Comparison of ENCODE assay signal across 22 mouse cellular contexts in genomic region chr7:139380225-139380624, GRCm38 (mm10). TPM values are rescaled to one million over a fixed set of nuclear protein-coding genes. Genes with fewer than 3 reads are reported as not detected.
A peak's percentile ranks its signal among the peaks of the same experiment; 100 is the strongest.
DNase-seq lines count a peak whose midpoint lies in the region; ATAC-seq and TF ChIP-seq lines count a peak whose summit lies in the region.
"Had no signal": no experiment of that assay in that cellular context is flagged by ENCODE, and none has a peak within 500 bp of the region (broad histone marks: within the 10 kb centered on the region; RNA-seq: fewer than 3 reads in every experiment).

No protein-coding gene starts in this region.

- no peak for TF ChIP-seq CTCF in lung, embryonic 14.5 days (IDR thresholded peaks at IDR 0.05; ENCODE audit: low read depth)
- no peak for TF ChIP-seq CTCF in lung, postnatal 0 days (IDR thresholded peaks at IDR 0.05)

- H3K36me3 ChIP-seq in heart, embryonic 10.5 days = no peaks in the 10 kb centered on the region
- no peaks in the 10 kb centered on the region for H3K36me3 ChIP-seq in heart, embryonic 11.5 days (ENCODE audit: control insufficient read depth, insufficient read depth, low read length)
- no peaks in the 10 kb centered on the region for H3K36me3 ChIP-seq in lung, embryonic 14.5 days (ENCODE audit: insufficient read depth)
- no peaks in the 10 kb centered on the region for H3K36me3 ChIP-seq in lung, embryonic 16.5 days (ENCODE audit: control insufficient read depth, insufficient read depth, low read length)
- no peaks in the 10 kb centered on the region for H3K36me3 ChIP-seq in lung, postnatal 0 days (ENCODE audit: insufficient read depth, low read length)
- H3K36me3 ChIP-seq: embryonic facial prominence, embryonic 10.5 days; embryonic facial prominence, embryonic 12.5 days; forebrain, embryonic 15.5 days; G1E had no signal

- H3K4me1 ChIP-seq in heart, embryonic 10.5 days = peaks cover 23% of the 10 kb centered on the region
- H3K4me1 ChIP-seq in heart, embryonic 11.5 days (ENCODE audit: control insufficient read depth, insufficient read depth, low read length) = peaks cover 9% of the 10 kb centered on the region; the same call in 1 of the 2 replicates
- H3K4me1 ChIP-seq in lung, embryonic 14.5 days (ENCODE audit: insufficient read depth) = no peaks in the 10 kb centered on the region
- H3K4me1 ChIP-seq in lung, embryonic 16.5 days (replicated peaks; ENCODE audit: control insufficient read depth, insufficient read depth, low read length) = peaks cover 2% of the 10 kb centered on the region
- H3K4me1 ChIP-seq in lung, postnatal 0 days (ENCODE audit: insufficient read depth, low read depth, low read length) = peaks cover 4% of the 10 kb centered on the region; the same call in 1 of the 2 replicates
- H3K4me1 ChIP-seq: embryonic facial prominence, embryonic 10.5 days; embryonic facial prominence, embryonic 12.5 days; forebrain, embryonic 13.5 days had no signal

- H3K4me3 ChIP-seq in heart, embryonic 10.5 days = no peak overlapping the region
- H3K4me3 ChIP-seq in heart, embryonic 11.5 days (ENCODE audit: low read depth, low read length) = no peak overlapping the region
- H3K4me3 ChIP-seq in lung, embryonic 14.5 days (ENCODE audit: low read depth, low read length) = no peak overlapping the region
- H3K4me3 ChIP-seq in lung, embryonic 16.5 days (ENCODE audit: low read length) = no peak overlapping the region
- H3K4me3 ChIP-seq in lung, postnatal 0 days (ENCODE audit: low read depth, low read length) = no peak overlapping the region
- H3K4me3 ChIP-seq: embryonic facial prominence, embryonic 10.5 days; embryonic facial prominence, embryonic 12.5 days; forebrain, embryonic 13.5 days; forebrain, embryonic 15.5 days had no signal

- H3K27me3 ChIP-seq in heart, embryonic 10.5 days (ENCODE audit: insufficient read depth, poor library complexity, severe bottlenecking) = no peaks in the 10 kb centered on the region
- H3K27me3 ChIP-seq in heart, embryonic 11.5 days (ENCODE audit: control insufficient read depth, insufficient read depth, low read length) = no peaks in the 10 kb centered on the region
- H3K27me3 ChIP-seq in lung, embryonic 14.5 days (ENCODE audit: insufficient read depth, low read length) = no peaks in the 10 kb centered on the region
- no peaks in the 10 kb centered on the region for H3K27me3 ChIP-seq in lung, embryonic 16.5 days (ENCODE audit: control insufficient read depth, insufficient read depth, low read depth, low read length)
- no peaks in the 10 kb centered on the region for H3K27me3 ChIP-seq in lung, postnatal 0 days (replicated peaks; ENCODE audit: insufficient read depth, low read length)
- H3K27me3 ChIP-seq: embryonic facial prominence, embryonic 12.5 days; forebrain, embryonic 13.5 days; forebrain, embryonic 15.5 days; Patski had no signal

- 0 out of 2 replicates have a peak overlapping the region, but pooled peaks have one; percentile 3 for H3K27ac ChIP-seq in heart, embryonic 10.5 days
- no peak overlapping the region for H3K27ac ChIP-seq in heart, embryonic 11.5 days (ENCODE audit: low read depth, low read length)
- H3K27ac ChIP-seq in lung, embryonic 14.5 days (ENCODE audit: low read depth) = 0 out of 2 replicates have a peak overlapping the region, but pooled peaks have one; percentile 50
- H3K27ac ChIP-seq in lung, embryonic 16.5 days (ENCODE audit: low read length) = peak overlapping the region; percentile 59
- H3K27ac ChIP-seq in lung, postnatal 0 days (ENCODE audit: low read length) = no peak overlapping the region
- H3K27ac ChIP-seq: embryonic facial prominence, embryonic 10.5 days; embryonic facial prominence, embryonic 12.5 days; forebrain, embryonic 13.5 days; forebrain, embryonic 15.5 days had no signal

- ATAC-seq in heart, embryonic 11.5 days (replicated peaks; ENCODE audit: insufficient number of reproducible peaks, low FRiP score, low TSS enrichment) = no peak
- ATAC-seq in lung, embryonic 14.5 days (ENCODE audit: insufficient read depth) = peak; percentile 28; the same call in 1 of the 2 replicates
- ATAC-seq in lung, embryonic 16.5 days (ENCODE audit: low read depth) = peak; percentile 77
- ATAC-seq in lung, postnatal 0 days = no peak
- ATAC-seq: activated CD4-positive, CD25-positive, alpha-beta regulatory T cell, adult 4 months; CD4-positive, CD25-positive, alpha-beta regulatory T cell, adult 4 months; forebrain, embryonic 13.5 days; forebrain, embryonic 15.5 days; Patski had no signal

- no peak overlapping the region for H3K9ac ChIP-seq in heart, embryonic 11.5 days (ENCODE audit: low read depth, low read length)
- H3K9ac ChIP-seq in lung, embryonic 14.5 days = no peak overlapping the region
- no peak overlapping the region for H3K9ac ChIP-seq in lung, embryonic 16.5 days (ENCODE audit: low read length)
- H3K9ac ChIP-seq in lung, postnatal 0 days (replicated peaks; ENCODE audit: low read depth) = no peak overlapping the region
- H3K9ac ChIP-seq: embryonic facial prominence, embryonic 12.5 days; forebrain, embryonic 13.5 days; forebrain, embryonic 15.5 days had no signal

- H3K9me3 ChIP-seq in heart, embryonic 10.5 days = no peaks in the 10 kb centered on the region
- no peaks in the 10 kb centered on the region for H3K9me3 ChIP-seq in heart, embryonic 11.5 days (replicated peaks; ENCODE audit: control insufficient read depth, low read length)
- no peaks in the 10 kb centered on the region for H3K9me3 ChIP-seq in lung, embryonic 14.5 days (ENCODE audit: low read depth, low read length)
- no peaks in the 10 kb centered on the region for H3K9me3 ChIP-seq in lung, embryonic 16.5 days (ENCODE audit: control insufficient read depth, low read length)
- H3K9me3 ChIP-seq in lung, postnatal 0 days (ENCODE audit: low read length) = no peaks in the 10 kb centered on the region
- H3K9me3 ChIP-seq: embryonic facial prominence, embryonic 10.5 days; embryonic facial prominence, embryonic 12.5 days; forebrain, embryonic 13.5 days; forebrain, embryonic 15.5 days had no signal

- TF ChIP-seq EP300 in lung, postnatal 0 days (IDR thresholded peaks at IDR 0.05) = no peak

- WGBS in heart, embryonic 10.5 days = 40% methylated on average over 4 of the region's 4 CpGs
- WGBS in heart, embryonic 11.5 days (ENCODE audit: insufficient replicate concordance) = 33% methylated on average over 4 of the region's 4 CpGs
- 49% methylated on average over 4 of the region's 4 CpGs for WGBS in lung, embryonic 14.5 days
- WGBS in lung, embryonic 16.5 days = 32% methylated on average over 4 of the region's 4 CpGs
- WGBS in lung, postnatal 0 days = 57% methylated on average over 4 of the region's 4 CpGs

- H3K4me2 ChIP-seq in heart, embryonic 11.5 days = no peak overlapping the region
- H3K4me2 ChIP-seq in lung, embryonic 14.5 days = no peak overlapping the region
- no peak overlapping the region for H3K4me2 ChIP-seq in lung, embryonic 16.5 days (ENCODE audit: low read depth, low read length)
- H3K4me2 ChIP-seq in lung, postnatal 0 days (replicated peaks; ENCODE audit: low read depth, low read length) = no peak overlapping the region
- H3K4me2 ChIP-seq: embryonic facial prominence, embryonic 12.5 days; forebrain, embryonic 13.5 days; forebrain, embryonic 15.5 days had no signal

- DNase-seq in heart, embryonic 10.5 days (ENCODE audit: low spot score) = no peak
- DNase-seq in lung, embryonic 14.5 days = no peak
- no peak for DNase-seq in lung, postnatal 4 days
- DNase-seq in lung, postnatal 0 days (ENCODE audit: low spot score) = no peak
- DNase-seq: adrenal gland, adult 8-10 months; adrenal gland, postnatal 36 days; B cell, adult 2 months; cerebellum, adult 11-12 months; cerebellum, adult 2 months; cerebellum, adult 9-10 months; cerebellum, postnatal 10 days; cerebellum, postnatal 25 days had no signal

RNA-seq across cellular contexts. Expression of gene Inpp5a, which starts 8.7 kb away (rescaled TPM):
- polyA plus RNA-seq in heart, embryonic 10.5 days (2016; fragmentation: Nextera tagmentation; extraction: Ambion mirVana) = 46.9 and 60.9 TPM in 2 replicates
- polyA plus RNA-seq in heart, embryonic 11.5 days (2014; fragmentation: Nextera tagmentation; extraction: Ambion mirVana) = 69.8 and 74.4 TPM in 2 replicates
- 45.2 and 47.7 TPM in 2 replicates for polyA plus RNA-seq in lung, embryonic 14.5 days (2014; fragmentation: Nextera tagmentation; extraction: Ambion mirVana)
- polyA plus RNA-seq in lung, embryonic 16.5 days (2015; fragmentation: Nextera tagmentation; extraction: Ambion mirVana) = 26.8 and 28.8 TPM in 2 replicates
- polyA plus RNA-seq in lung, postnatal 0 days (2015; fragmentation: Nextera tagmentation; extraction: Ambion mirVana) = 41.3 and 44.8 TPM in 2 replicates

Comparison
In these comparisons a context has a peak if more than half of its experiments do, and no peak if none do; other contexts are left out.
1. H3K27ac ChIP-seq: peak in heart, embryonic 10.5 days (single experiment), lung, embryonic 14.5 days (single experiment) and lung, embryonic 16.5 days (single experiment); none in heart, embryonic 11.5 days (single experiment) and lung, postnatal 0 days (single experiment).
2. ATAC-seq: peak in lung, embryonic 14.5 days (single experiment) and lung, embryonic 16.5 days (single experiment); none in heart, embryonic 11.5 days (single experiment) and lung, postnatal 0 days (single experiment).